Mouse (Mus musculus) CH12.LX (cell line): ENCODE results near the gene Camta1. TPM values are rescaled to one million over a fixed set of nuclear protein-coding genes. Genes with fewer than 3 reads are reported as not detected.

Source experiments
- DNase-seq: peaks from one replicate; pipeline ENCODE4 v3.0.0-alpha.2; 2013; ENCODE audit errors: extremely low read depth
- H3K27ac ChIP-seq: 2 replicates; pipeline ENCODE4 v1.5.1; 2012; ENCODE audit warnings: low read depth, mild to moderate bottlenecking, control low read depth, moderate library complexity; ENCODE audit not compliant: insufficient read depth
- H3K27me3 ChIP-seq: replicated peaks from 2 replicates; pipeline ENCODE3; 2012; ENCODE audit warnings: inconsistent platforms
- H3K36me3 ChIP-seq, 2 experiments: replicated peaks in 1 of 2; 2 replicates each; pipeline versions ENCODE3 to v1.6.1; 2012; ENCODE audit warnings: inconsistent platforms in 1 of 2, low read length in 1 of 2, mild to moderate bottlenecking in 1 of 2, mixed read lengths in 1 of 2, moderate library complexity in 1 of 2; ENCODE audit not compliant: control insufficient read depth in 1 of 2, insufficient read depth in 1 of 2
- H3K4me1 ChIP-seq, 2 experiments: 2 replicates each; pipeline ENCODE4 v1.6.1; 2012; ENCODE audit warnings: inconsistent platforms in 1 of 2, moderate library complexity in 1 of 2; ENCODE audit not compliant: insufficient read depth in 2 of 2, control insufficient read depth in 1 of 2
- H3K4me2 ChIP-seq: 2 replicates; pipeline ENCODE4 v1.6.1; 2012; ENCODE audit warnings: low read depth, mild to moderate bottlenecking, control low read depth; ENCODE audit not compliant: poor library complexity, insufficient read depth, severe bottlenecking
- H3K4me3 ChIP-seq, 3 experiments: fragments of 150-350 bp in 1 of 3; sonication (generic) in 1 of 3; replicated peaks in 1 of 3; 2 replicates each; pipeline versions ENCODE3 to v1.5.1; 2011 to 2012; ENCODE audit warnings: low read depth in 2 of 3, low read length in 2 of 3, mild to moderate bottlenecking in 2 of 3, moderate library complexity in 2 of 3, control low read depth in 1 of 3, improper control_type of control experiment in 1 of 3, inconsistent platforms in 1 of 3, mixed read lengths in 1 of 3; ENCODE audit not compliant: poor library complexity in 1 of 3
- H3K79me2 ChIP-seq: replicated peaks from 2 replicates; pipeline ENCODE4 v1.6.1; 2012; ENCODE audit warnings: mild to moderate bottlenecking, moderate library complexity; ENCODE audit not compliant: control insufficient read depth, poor library complexity, insufficient read depth, severe bottlenecking; ENCODE audit errors: extremely low read depth
- H3K9ac ChIP-seq: 2 replicates; pipeline ENCODE4 v1.6.1; 2012; ENCODE audit warnings: low read depth, mild to moderate bottlenecking, control low read depth, moderate library complexity; ENCODE audit not compliant: insufficient read depth
- H3K9me3 ChIP-seq: replicated peaks from 2 replicates; pipeline ENCODE3; 2012; ENCODE audit warnings: low read length, inconsistent platforms, mixed read lengths
- CHD1 ChIP-seq: IDR thresholded peaks from 2 replicates; pipeline ENCODE4 v1.6.1; 2012; ENCODE audit warnings: low read depth, low read length, improper control_type of control experiment, inconsistent platforms
- CHD2 ChIP-seq: IDR thresholded peaks from 2 replicates; pipeline ENCODE4 v1.6.1; 2011; ENCODE audit warnings: low read length, improper control_type of control experiment
- ELF1 ChIP-seq: IDR thresholded peaks from 2 replicates; pipeline ENCODE4 v1.6.1; 2014; ENCODE audit warnings: low read depth, mild to moderate bottlenecking, inconsistent platforms, low read length, improper control_type of control experiment
- EP300 ChIP-seq: IDR thresholded peaks from 2 replicates; pipeline ENCODE4 v1.6.1; 2011; ENCODE audit warnings: low read length, improper control_type of control experiment
- ETS1 ChIP-seq: conservative IDR thresholded peaks from 2 replicates; pipeline ENCODE4 v1.6.1; 2012; ENCODE audit warnings: low read depth, mild to moderate bottlenecking, inconsistent platforms, low read length, improper control_type of control experiment, moderate library complexity
- GABPA ChIP-seq: IDR thresholded peaks from 2 replicates; pipeline ENCODE4 v1.6.1; 2012; ENCODE audit warnings: low read depth, low read length, improper control_type of control experiment, inconsistent platforms; ENCODE audit not compliant: insufficient replicate concordance
- JUND ChIP-seq: conservative IDR thresholded peaks from 2 replicates; pipeline ENCODE4 v1.6.1; 2011; ENCODE audit warnings: low read depth, low read length, improper control_type of control experiment
- KAT2A ChIP-seq: IDR thresholded peaks from 2 replicates; pipeline ENCODE4 v1.6.1; 2012; ENCODE audit warnings: low read length, improper control_type of control experiment, inconsistent platforms; ENCODE audit not compliant: insufficient replicate concordance
- MAFK ChIP-seq: IDR thresholded peaks from 2 replicates; pipeline ENCODE4 v1.6.1; 2011; ENCODE audit warnings: low read length, improper control_type of control experiment; ENCODE audit not compliant: insufficient replicate concordance
- MAX ChIP-seq: IDR thresholded peaks from 2 replicates; pipeline ENCODE4 v1.6.1; 2011; ENCODE audit warnings: low read length, improper control_type of control experiment
- MXI1 ChIP-seq: IDR thresholded peaks from 2 replicates; pipeline ENCODE4 v1.6.1; 2011; ENCODE audit warnings: mild to moderate bottlenecking, low read depth, low read length, improper control_type of control experiment
- NRF1 ChIP-seq: IDR thresholded peaks from 2 replicates; pipeline ENCODE4 v1.6.1; 2014; ENCODE audit warnings: low read depth, mild to moderate bottlenecking, inconsistent platforms, low read length, improper control_type of control experiment, moderate library complexity
- PAX5 ChIP-seq: IDR thresholded peaks from 2 replicates; pipeline ENCODE4 v1.6.1; 2012; ENCODE audit warnings: low read length, inconsistent platforms, mixed read lengths
- RAD21 ChIP-seq: IDR thresholded peaks from 2 replicates; pipeline ENCODE4 v1.6.1; 2011; ENCODE audit warnings: low read depth, mild to moderate bottlenecking, low read length, improper control_type of control experiment, moderate library complexity
- TBP ChIP-seq: conservative IDR thresholded peaks from 2 replicates; pipeline ENCODE4 v1.6.1; 2011; ENCODE audit warnings: low read depth, low read length, improper control_type of control experiment
- UBTF ChIP-seq: IDR thresholded peaks from 2 replicates; pipeline ENCODE4 v1.6.1; 2012; ENCODE audit warnings: low read depth, mild to moderate bottlenecking, inconsistent platforms, low read length, improper control_type of control experiment, moderate library complexity
- ZC3H11A ChIP-seq: IDR thresholded peaks from 2 replicates; pipeline ENCODE4 v1.6.1; 2012; ENCODE audit warnings: low read depth, mild to moderate bottlenecking, inconsistent platforms, low read length, improper control_type of control experiment
- ZMIZ1 ChIP-seq: IDR thresholded peaks from 2 replicates; pipeline ENCODE4 v1.6.1; 2012; ENCODE audit warnings: low read depth, mild to moderate bottlenecking, inconsistent platforms, low read length, improper control_type of control experiment
- dilution Hi-C: fragments of 300-500 bp; cut with MboI; formaldehyde crosslinking; loops from 2 replicates; pipeline ENCODE4 v1.14.3; 2020; ENCODE audit warnings: low sequenced_read_pairs; ENCODE audit not compliant: extremely low pct_unique_long_range_greater_than_20kb, extremely low pct_ligation_motif_present
- in situ Hi-C: fragments of 300-500 bp; cut with MboI; formaldehyde crosslinking; loops from 3 replicates; pipeline ENCODE4 v1.14.3; 2019; ENCODE audit warnings: low sequenced_read_pairs, low pct_ligation_motif_present, low pct_unique_long_range_greater_than_20kb, mixed read lengths
- polyA plus RNA-seq: library from polyadenylated mRNA; unstranded; fragments of >175 nt; gene quantifications from 2 replicates; pipeline ENCODE4 v1.2.1, GENCODE M21; 2012; ENCODE audit warnings: low read depth; ENCODE audit not compliant: insufficient read length
- total RNA-seq, 2 experiments: library from RNA; depleted of rRNA; stranded (reverse); fragments of 300-350 nt in 1 of 2; fragments of >200 nt in 1 of 2; gene quantifications; 2 replicates each; pipeline ENCODE4 v1.2.3; 2012 to 2014

Gene Camta1
- total and polyA plus RNA-seq, 3 experiments, result 9.9 to 32.5 (median 15.3) TPM

DNA sequence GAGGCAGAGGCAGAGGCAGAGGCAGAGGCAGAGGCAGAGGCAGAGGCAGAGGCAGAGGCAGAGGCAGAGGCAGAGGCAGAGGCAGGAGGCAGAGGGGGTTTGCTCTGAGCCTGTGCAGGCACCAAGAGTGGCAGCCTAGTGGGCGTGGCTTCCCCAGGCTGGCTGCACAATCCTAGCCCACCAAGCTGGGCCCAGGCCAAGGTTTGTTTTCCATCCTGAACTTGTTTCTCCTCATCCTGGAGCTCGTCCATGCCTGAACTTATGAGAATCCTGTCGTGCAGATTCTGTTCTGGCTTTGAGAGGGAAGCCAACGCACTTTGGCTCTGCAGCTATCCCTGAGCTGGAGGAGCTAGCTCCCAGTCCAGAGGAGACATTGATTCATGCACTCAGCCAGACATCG is 123.4 kb downstream of the Camta1 start:
- H3K4me3 ChIP-seq, result no peak overlapping the region

DNA sequence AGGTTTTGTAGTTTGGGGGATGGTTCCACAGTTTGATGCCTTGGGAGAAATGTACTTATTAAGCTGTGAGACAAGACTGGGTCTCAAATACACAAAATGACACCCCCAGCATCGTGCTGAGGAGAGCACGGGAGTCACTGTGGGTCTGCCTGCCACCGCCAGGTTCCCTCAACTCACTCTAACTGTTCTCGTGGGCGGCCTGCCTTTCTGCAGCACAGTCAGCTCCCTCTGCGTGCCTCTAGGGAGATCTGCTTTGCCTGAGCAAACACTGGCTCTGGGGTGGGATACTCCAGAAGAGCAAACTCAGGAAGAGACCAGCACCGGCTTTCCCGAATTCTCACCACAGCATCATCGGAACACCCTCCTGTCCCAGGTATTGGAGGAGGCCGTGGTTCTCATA is 129.0 kb downstream of the Camta1 start:
- H3K36me3 ChIP-seq, result no peaks in the 10 kb centered on the region
- H3K4me3 ChIP-seq, result no peak overlapping the region
- no peak overlapping the region for H3K27ac ChIP-seq
- DNase-seq, result no peak
- H3K9ac ChIP-seq, result no peak overlapping the region
- H3K4me2 ChIP-seq, result no peak overlapping the region
- no peak for TF ChIP-seq EP300
- no peak for TF ChIP-seq MAX
- no peak for TF ChIP-seq GABPA
- TF ChIP-seq MAFK, result no peak
- TF ChIP-seq CHD2, result no peak
- no peak for TF ChIP-seq JUND
- TF ChIP-seq UBTF, result no peak
- TF ChIP-seq CHD1, result no peak
- TF ChIP-seq ELF1, result no peak
- no peak for TF ChIP-seq NRF1
- no peak for TF ChIP-seq RAD21
- dilution Hi-C loops, result no loop called here
- peaks cover 79% of the 10 kb centered on the region for H3K9me3 ChIP-seq
- no peaks in the 10 kb centered on the region for H3K27me3 ChIP-seq
- no peaks in the 10 kb centered on the region for H3K79me2 ChIP-seq
- in situ Hi-C loops, result no loop called here
- H3K4me1 ChIP-seq, result no peaks in the 10 kb centered on the region

More for the DNA sequence above, 123.4 kb downstream of the Camta1 start:
- Histone ChIP-seq H3K9ac (no peak overlapping the region), H3K79me2 (no peaks in the 10 kb centered on the region), H3K36me3 (no peaks in the 10 kb centered on the region), H3K4me1 (no peaks in the 10 kb centered on the region), H3K4me2 (no peak overlapping the region), H3K27me3 (no peaks in the 10 kb centered on the region), H3K27ac (no peak overlapping the region), H3K9me3 (peaks cover 75% of the 10 kb centered on the region)
- no peak for DNase-seq
- in situ Hi-C loops (no loop called here), dilution Hi-C loops (no loop called here)
- no peak for TF ChIP-seq TBP
- TF ChIP-seq MXI1, result no peak
- no peak for TF ChIP-seq ZMIZ1
- no peak for TF ChIP-seq ZC3H11A
- TF ChIP-seq KAT2A, result no peak
- no peak for TF ChIP-seq EP300
- no peak for TF ChIP-seq PAX5
- no peak for TF ChIP-seq ETS1
- TF ChIP-seq MAFK, result no peak
- TF ChIP-seq ELF1, result no peak
